Mouse (Mus musculus): ENCODE data around the gene Rd3.
A peak's percentile ranks its signal among the peaks of the same experiment; 100 is the strongest.

Gene Rd3

DNA sequence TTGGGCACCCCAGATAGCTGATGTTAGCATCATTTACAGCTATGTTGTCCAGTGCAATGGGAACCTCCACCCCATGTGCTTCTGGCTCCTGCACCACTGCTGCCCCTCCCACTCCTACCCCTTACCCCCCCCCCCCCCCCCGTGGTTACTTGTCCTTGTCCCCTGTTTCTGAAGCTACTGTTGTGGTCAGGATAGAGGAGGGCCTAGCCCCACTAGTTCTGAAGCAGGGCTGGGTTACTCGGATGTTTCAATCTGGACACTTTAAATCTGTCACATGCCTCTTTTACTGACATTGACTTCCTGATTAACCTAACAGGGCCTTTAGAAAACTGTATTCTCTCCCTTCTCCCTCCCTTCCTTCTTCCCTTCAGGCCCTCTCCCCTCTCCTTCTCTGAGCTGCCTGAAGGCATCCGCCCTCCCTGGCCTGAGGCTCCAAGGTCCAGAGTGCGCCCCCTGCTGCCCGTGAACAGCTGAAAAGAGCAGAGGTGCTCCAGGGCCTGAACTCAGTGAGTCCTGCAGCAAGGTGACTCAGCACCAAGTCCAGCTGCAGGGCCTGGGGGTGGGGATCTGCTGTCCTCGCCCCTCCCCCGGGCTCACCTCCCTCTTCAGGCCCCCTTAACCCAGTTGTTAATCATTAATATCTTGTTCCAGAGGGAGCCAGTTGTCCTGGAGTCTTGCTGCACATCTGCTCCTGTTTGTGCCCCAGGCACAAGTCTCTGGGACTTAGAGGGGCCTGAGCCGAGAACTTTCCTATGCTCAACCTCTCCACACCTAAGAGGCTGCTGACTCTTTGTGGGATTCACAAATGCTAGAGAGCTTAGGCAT, 13.0 kb upstream of the Rd3 start:
- peak; percentile 54 for DNase-seq (ENCODE audit: low spot score)

- peak; percentile 50 for DNase-seq (ENCODE audit: low spot score)
Observed at GRCm38 (mm10) chr1:191964773-191965481, 12.2 kb upstream of the Rd3 start.

DNA sequence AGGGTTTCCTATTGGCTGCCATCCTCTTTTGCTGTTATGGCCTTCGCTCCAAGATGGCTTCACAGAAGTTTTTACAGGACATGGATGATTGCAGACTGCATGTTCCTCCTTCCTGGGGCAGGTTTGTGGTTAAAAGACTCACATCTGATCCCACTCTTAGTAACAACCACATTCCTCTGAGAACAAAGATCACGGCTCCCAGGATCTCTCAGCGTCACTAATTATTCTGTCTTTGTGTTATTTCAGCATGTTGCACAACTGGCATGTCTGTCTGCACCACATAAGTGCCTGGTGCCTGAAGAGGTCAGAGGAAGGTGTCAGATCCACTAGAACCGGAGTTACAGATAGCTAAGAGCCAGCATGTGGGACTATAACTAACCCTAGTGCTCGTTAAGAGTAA, 7.2 kb upstream of the Rd3 start:
- no peak for DNase-seq (ENCODE audit: low spot score)

DNA sequence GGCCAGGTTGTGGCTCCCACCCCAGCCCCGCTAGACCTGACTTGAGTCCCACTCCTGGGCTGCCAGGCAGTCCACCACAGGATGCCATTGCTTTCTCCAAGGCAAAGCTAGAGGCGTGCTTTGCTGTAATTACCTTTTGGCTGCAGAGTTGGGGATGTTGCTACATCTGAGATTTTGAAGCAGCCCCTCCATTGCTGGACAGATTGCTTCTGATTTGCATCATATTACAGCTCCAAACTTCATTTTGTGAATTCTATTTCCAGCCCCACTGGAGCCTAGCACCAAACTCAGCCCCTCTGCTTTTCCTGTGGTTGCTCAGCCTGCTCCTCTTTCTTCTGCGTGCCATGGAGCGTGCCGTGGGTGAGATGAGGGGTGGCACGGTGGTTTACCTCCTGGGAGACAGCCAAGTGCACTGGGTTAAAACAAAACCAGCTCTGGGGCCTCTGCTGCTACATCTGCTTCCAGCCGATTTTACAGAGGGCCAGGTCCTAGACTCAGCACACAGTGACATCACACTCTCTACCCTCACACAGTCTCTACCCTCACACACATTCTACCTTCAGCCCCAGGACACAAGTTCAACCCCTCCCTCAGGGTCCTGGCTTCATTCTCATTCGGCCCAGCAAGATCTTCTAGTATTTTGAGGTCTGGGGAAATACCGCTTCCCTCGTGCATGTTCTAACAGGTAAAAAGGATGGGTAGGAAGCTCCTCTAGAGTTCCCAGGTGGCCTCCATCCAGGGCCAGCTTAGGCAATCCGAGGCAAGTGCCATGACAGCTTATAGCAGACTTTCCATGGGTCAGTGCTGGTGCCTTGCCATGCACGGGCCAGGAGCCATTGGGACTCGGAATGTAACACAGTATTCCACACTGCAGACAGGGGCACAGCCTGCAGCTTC, 2.4 kb upstream of the Rd3 start:
- no peak for DNase-seq (ENCODE audit: low spot score)

DNA sequence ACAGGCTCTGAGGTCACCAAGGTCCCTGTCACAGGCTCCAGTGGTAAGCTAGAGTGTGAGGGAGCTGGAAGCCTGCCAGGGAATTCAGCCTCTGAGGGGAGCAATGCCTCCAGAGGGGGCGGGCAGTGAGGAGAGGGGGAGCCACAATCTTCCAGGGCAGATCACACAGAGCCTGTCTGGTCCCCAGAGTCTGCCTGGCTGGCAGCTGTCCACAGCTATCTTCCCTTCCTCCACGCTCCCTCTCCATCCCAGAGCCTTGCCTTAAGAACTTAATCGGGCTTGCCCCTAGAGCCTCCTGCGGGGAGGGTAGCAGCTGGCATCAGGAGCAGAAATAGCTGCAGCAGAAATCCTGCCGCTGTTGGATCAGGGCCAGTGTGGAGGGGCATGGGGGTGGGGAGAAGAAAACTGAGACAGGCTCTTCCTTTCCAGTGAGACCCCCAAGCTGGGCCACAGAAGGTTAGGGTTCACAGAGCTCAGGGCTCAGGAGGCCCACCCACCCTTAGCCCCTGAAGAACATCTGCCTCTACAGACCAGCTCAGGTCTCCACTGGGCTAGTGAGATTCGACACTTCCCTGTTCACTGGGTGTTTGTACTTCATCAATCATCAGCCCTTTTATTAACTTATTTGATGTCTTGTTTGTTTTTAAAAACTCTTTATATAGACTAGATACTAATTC, 4.4 kb downstream of the Rd3 start:
- DNase-seq (ENCODE audit: low spot score), result peak; percentile 26

DNA sequence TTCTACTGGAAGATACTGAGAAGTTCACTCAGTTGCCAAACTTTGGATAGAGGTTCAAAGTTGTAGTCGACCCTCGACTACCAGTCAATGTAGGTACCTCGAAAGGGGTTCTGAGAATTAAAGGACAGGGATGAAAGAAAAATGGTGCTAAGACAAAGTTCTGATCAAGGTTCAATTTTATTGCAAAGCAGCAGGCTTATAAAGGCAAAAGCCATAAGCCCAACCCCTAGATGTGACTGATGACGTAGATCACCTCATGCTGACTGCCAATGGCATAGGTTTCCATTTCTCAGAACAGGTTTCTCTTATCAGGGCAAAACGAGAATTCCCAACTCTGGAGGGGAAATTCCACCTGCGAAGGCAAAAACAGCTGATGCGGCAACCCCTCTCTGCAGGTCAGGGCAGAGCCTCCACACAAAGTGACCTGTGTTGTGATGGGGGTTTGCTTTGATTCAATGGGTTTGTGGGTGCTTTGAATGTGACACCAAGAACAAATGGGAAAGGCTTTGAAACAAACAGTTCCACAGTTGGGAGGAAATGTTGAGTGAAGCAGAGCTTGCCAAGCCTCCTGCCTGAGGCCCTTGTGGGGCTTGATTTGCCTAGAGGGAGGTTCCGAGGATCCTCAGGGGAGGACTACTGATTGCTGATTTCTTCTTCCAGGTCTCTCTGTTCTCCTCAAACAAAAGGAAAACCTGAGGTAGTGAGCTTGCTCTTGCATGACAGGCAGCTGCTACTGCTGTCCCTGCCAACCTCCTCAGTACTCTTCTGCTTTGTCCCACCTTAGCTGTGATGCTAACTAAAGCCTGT, 9.7 kb downstream of the Rd3 start:
- no peak for DNase-seq (ENCODE audit: low spot score)

- DNase-seq (ENCODE audit: low spot score), result no peak
Observed at GRCm38 (mm10) chr1:191987481-191987769, 10.3 kb downstream of the Rd3 start.

GRCm38 (mm10) chr1:191988646-191989045, 11.5 kb downstream of the Rd3 start:
- DNase-seq (ENCODE audit: low spot score), result no peak

GRCm38 (mm10) chr1:191989060-191989459, 11.9 kb downstream of the Rd3 start:
- DNase-seq (ENCODE audit: low spot score), result no peak

DNA sequence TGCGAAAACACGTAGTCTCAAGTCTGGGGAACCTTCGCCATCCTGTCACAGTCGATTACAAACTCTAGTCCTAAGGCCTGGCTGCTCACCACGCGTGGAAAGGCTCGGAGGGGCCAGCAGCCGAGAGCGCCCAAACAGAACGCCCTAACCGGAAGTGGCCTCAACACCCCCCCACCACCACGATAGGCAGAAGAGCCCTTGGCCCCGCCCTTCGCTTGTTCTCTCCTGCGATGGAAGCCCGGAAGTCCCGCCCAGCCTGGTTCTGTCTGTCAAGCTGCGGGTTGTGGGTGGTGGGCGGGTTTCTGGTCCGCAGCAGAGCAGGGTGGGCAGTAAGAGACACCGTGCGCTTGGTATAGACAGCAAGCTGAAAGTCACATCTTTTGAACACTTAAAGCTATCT, 12.8 kb downstream of the Rd3 start:
- DNase-seq (ENCODE audit: low spot score), result peak; percentile 92

DNA sequence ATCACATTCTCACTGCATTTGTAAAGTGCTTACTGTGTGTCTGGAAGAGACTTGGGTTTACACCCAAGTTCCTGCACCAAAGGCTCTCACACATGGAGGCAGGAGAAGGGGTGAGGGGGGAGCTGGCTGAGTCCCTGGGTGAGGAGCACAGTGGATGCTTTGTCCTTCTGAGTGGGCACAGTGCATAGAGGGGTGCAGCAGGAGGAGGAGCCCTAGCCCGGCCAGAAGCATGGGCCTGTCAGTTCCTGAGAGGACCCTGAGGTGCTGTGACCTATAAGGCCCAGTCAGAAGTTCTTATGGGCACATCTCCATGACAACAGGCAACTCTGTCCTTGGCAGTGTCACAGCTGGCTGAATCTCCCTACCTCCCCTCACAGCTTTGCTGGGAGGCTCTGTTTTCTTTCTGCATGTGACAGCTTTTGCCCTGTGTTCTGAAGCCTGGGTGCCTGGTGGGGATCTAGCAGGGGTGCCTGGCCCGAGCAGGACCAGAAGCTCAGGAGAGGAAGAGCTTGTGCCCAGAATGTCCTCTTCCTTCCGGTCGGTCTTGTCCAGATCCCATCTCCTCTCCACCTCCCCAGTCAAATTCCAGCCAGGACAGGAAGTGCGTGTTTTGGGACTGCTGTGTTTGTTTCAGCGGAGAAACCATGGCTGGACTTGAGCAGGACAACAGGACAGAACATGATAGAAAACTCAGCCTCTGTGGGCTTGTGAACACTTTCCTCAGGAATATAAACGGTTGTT, 15.0 kb downstream of the Rd3 start:
- DNase-seq (ENCODE audit: low spot score), result no peak

DNA sequence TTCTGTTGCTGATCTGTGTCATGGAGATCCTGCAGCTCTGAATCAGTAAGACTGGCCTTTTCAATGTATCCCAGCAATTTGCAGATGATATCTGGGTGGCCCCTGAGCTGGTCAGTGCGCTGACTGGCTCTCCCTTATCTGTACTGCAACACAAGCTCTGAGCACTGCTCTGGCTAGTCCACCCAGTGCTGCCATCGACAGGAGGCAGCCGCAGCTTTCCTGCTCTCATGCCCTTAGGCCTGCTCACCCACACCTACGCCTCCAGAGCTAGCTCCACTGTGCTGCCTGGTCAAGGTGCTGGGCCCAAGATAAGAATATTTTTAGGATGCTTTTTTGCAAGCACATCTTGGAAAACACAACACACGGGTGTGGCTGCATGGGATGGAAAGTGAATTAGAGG, 17.3 kb downstream of the Rd3 start:
- no peak for DNase-seq (ENCODE audit: low spot score)

- no peak for DNase-seq (ENCODE audit: low spot score)
Observed at GRCm38 (mm10) chr1:191995488-191995887, 18.3 kb downstream of the Rd3 start.

DNA sequence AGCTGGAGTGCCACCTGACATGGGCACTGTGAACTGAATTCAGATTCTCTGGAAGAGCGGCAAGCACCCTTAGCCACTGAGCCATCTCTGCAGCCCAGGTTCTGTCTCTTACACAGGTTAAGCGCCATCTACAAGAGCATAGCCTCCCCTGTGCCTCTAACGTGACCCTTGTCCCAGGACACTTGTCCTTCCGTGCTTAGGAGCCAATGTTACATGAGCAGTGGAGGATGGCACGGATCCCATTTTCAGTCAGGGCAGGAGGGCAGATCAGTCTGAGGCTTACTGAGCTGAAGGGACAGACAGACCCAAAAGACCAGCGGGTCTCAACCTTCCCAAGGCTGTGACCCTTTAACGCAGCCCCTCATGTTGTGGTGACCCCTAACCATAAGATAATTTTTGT, 18.7 kb downstream of the Rd3 start:
- DNase-seq (ENCODE audit: low spot score), result no peak

GRCm38 (mm10) chr1:191996621-191997185, 19.5 kb downstream of the Rd3 start:
- DNase-seq (ENCODE audit: low spot score), result no peak

DNA sequence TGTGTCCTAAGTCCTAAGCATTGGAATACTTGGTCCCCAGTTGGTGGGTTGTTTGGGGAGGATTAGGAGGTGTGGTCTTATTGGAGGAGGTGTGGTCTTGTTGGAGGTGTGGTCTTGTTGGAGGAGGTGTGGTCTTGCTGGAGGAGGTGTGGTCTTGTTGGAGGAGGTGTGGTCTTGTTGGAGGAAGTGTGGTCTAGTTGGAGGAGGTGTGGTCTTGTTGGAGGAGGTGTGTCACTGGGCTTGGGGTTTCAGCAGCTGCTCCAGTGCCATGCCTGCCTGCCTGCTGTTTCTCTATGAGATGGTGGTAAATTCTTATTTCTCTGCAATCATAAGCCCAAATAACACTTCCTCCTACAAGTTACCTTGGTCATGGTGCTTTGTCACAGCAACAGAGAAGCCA, 21.9 kb downstream of the Rd3 start:
- no peak for DNase-seq (ENCODE audit: low spot score)
